Mouse (Mus musculus): ENCODE results near the gene Arhgap5. TPM values are rescaled to one million over a fixed set of nuclear protein-coding genes. Genes with fewer than 3 reads are reported as not detected.

The Arhgap5 gene
- polyA plus RNA-seq, 1 experiment = 25.6 TPM

DNA sequence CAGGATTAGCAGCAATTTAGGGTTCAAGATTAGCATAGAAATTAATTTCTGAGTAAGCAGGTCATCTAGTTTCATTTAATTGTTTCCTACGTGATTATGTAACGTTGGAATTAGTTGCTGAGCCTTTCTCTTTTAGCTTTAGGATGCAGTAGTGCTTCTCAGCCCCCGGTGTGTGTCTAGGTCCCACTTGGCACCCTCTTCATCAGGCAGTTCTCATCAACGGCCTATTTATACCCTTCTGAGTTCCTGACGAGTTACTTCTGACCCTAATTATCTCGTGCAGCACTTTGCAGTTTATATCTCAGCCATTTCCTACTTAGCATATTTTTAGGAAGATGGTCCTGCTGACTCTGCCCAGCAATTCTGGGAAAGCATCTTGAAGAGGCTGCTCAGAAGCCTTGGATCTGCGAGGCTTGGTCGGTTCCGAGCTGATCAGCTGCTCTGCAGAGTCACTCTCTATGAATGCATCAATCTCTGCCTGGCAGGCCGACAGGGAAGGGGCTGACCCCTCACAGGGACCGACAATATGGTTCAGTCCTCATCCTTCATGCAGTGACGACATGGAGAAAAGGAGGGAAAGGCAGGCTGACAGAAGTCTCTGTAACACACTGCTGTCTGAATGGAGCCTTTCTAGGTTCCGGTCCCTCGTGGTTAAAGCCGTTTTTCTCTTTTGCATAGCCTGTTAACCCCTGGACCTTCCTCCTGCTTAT is 15.4 kb upstream of the Arhgap5 start:
- no peak for DNase-seq (ENCODE audit: low read depth)
- TF ChIP-seq CTCF (IDR thresholded peaks at IDR 0.05; ENCODE audit: borderline replicate concordance, extremely low read depth, insufficient read depth, insufficient read length) (no peak), POLR2A (IDR thresholded peaks at IDR 0.05; ENCODE audit: borderline replicate concordance, extremely low read depth, insufficient read depth, insufficient read length, poor library complexity, severe bottlenecking) (no peak)

GRCm38 (mm10) chr12:52493281-52493681 is 10.5 kb upstream of the Arhgap5 start:
- TF ChIP-seq POLR2A (IDR thresholded peaks at IDR 0.05; ENCODE audit: borderline replicate concordance, extremely low read depth, insufficient read depth, insufficient read length, poor library complexity, severe bottlenecking) (no peak), CTCF (IDR thresholded peaks at IDR 0.05; ENCODE audit: borderline replicate concordance, extremely low read depth, insufficient read depth, insufficient read length) (no peak)
- no peak for DNase-seq (ENCODE audit: low read depth)

- TF ChIP-seq CTCF (IDR thresholded peaks at IDR 0.05; ENCODE audit: borderline replicate concordance, extremely low read depth, insufficient read depth, insufficient read length) (no peak), POLR2A (IDR thresholded peaks at IDR 0.05; ENCODE audit: borderline replicate concordance, extremely low read depth, insufficient read depth, insufficient read length, poor library complexity, severe bottlenecking) (no peak)
- DNase-seq (ENCODE audit: low read depth) = no peak
These were observed 6.6 kb upstream of the Arhgap5 start for GRCm38 (mm10) chr12:52497209-52497608.

DNA sequence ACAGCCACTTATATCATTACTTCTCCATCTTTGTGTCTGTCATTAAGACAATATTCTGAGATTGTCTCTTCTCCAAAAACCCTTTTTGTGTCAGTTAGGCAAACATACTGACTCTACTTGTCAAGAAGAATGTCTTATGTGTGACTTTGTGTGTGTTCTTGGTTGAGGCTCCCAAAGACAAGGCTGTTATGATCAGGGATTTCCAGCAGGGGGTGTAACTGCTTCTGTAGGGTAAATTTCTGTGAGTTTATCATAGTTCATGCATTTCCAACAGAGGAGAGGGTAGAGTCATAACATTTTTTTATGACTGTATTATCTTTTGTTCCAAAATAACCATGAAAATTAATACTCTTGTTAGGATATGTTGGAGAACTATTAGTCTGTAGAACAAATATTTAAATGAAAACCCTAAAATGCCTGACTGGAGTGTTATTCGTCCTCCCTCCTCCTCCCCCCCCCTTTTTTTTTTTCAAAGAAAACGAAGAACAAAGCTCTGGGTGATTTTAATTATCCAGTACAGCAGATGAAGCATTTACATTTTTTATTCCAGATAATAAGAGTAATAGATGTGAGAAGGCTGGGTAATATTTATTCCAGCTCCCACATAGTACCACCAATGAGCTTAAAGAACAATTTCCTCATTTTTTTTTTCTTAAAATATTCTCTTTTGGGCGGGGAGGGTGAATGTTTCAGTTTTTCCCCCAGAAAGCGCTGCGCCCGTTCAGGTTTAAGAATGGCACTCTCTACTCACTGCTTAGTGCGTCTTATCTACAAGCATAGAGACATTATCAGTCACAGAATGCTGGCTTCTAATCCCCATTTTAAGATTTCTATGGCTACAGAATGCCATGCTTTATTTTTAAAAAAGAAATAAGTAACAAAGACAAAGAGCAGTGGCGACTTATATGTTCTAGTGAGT is 2.6 kb upstream of the Arhgap5 start:
- no peak for TF ChIP-seq POLR2A (IDR thresholded peaks at IDR 0.05; ENCODE audit: borderline replicate concordance, extremely low read depth, insufficient read depth, insufficient read length, poor library complexity, severe bottlenecking)
- TF ChIP-seq CTCF (IDR thresholded peaks at IDR 0.05; ENCODE audit: borderline replicate concordance, extremely low read depth, insufficient read depth, insufficient read length) = peak; percentile 15; the same call in 1 of the 2 replicates
- DNase-seq (ENCODE audit: low read depth) = no peak

GRCm38 (mm10) chr12:52502161-52502560 is 1.6 kb upstream of the Arhgap5 start:
- DNase-seq (ENCODE audit: low read depth) = no peak
- TF ChIP-seq POLR2A (IDR thresholded peaks at IDR 0.05; ENCODE audit: borderline replicate concordance, extremely low read depth, insufficient read depth, insufficient read length, poor library complexity, severe bottlenecking) = no peak
- no peak for TF ChIP-seq CTCF (IDR thresholded peaks at IDR 0.05; ENCODE audit: borderline replicate concordance, extremely low read depth, insufficient read depth, insufficient read length)

GRCm38 (mm10) chr12:52503131-52503455 is 679 bp upstream of the Arhgap5 start:
- TF ChIP-seq POLR2A (IDR thresholded peaks at IDR 0.05; ENCODE audit: borderline replicate concordance, extremely low read depth, insufficient read depth, insufficient read length, poor library complexity, severe bottlenecking) (no peak), CTCF (IDR thresholded peaks at IDR 0.05; ENCODE audit: borderline replicate concordance, extremely low read depth, insufficient read depth, insufficient read length) (no peak)

DNA sequence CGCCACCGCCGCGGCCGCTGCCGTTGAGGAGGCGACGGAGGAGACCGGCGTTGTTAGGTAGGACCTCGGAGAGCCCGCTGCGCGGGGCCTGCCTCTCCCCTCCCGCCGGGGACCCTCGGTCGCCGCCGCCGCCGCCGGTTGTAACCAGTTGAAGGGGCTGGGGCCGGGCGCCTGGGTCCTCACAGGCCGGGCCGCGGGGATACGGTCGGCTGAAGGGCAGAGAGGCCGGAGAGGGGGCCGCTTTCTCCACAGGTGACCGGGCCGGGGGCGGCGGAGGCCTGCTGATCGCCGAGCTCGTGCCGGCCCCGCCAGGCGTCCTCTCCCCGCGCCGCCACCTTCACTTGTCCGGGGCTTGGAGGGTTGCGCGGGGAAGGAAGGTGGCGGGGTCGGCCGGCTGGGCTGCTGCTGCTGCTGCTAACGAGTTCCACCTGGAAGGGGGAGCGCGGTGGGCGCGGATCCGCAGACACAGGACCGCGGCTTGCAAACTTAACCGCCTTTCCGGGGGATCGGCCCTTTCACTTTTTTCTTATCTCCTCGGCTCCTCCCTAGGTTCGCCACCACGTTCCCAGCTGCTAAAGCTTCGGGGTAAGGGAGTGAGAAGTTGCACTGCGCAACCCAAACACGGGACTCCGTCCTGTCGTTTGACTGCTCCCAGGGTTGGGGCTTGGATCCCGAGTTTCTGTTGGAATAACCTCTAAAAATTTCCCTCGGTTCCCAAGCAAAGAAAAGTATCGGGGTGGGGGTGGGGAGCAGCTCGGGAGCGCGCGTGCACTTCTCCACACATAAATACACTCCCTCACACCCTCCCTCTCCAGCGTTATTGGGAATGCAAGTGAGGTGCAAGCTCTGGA is 784 bp downstream of the Arhgap5 start:
- TF ChIP-seq POLR2A (IDR thresholded peaks at IDR 0.05; ENCODE audit: borderline replicate concordance, extremely low read depth, insufficient read depth, insufficient read length, poor library complexity, severe bottlenecking) (0 out of 2 replicates have a peak, but pooled peaks have one; percentile 9), CTCF (IDR thresholded peaks at IDR 0.05; ENCODE audit: borderline replicate concordance, extremely low read depth, insufficient read depth, insufficient read length) (no peak)
- peak; percentile 78 for DNase-seq (ENCODE audit: low read depth)

More at GRCm38 (mm10) chr12:52503131-52503455, 679 bp upstream of the Arhgap5 start:
- DNase-seq (ENCODE audit: low read depth) = no peak

DNA sequence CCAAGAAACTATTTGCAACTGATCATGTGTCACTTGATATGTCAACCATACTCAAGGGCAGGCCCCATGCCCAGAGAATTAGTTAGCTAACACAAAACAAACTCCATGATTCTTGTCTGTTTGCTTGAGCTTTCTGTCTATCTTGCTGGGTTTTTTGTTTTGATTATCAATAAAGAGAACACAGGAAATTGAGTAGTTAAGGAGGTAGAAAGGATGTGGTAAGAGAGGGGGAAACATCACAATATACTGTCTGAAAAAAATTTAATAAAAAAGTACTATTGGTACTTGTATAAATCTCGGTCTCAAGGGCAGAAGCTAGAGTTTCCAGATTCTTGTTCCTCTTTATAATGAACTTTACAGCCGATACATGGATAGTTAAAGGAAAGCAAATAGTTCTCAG is 20.9 kb downstream of the Arhgap5 start:
- DNase-seq (ENCODE audit: low read depth) = no peak
- TF ChIP-seq POLR2A (IDR thresholded peaks at IDR 0.05; ENCODE audit: borderline replicate concordance, extremely low read depth, insufficient read depth, insufficient read length, poor library complexity, severe bottlenecking) (no peak), CTCF (IDR thresholded peaks at IDR 0.05; ENCODE audit: borderline replicate concordance, extremely low read depth, insufficient read depth, insufficient read length) (no peak)

DNA sequence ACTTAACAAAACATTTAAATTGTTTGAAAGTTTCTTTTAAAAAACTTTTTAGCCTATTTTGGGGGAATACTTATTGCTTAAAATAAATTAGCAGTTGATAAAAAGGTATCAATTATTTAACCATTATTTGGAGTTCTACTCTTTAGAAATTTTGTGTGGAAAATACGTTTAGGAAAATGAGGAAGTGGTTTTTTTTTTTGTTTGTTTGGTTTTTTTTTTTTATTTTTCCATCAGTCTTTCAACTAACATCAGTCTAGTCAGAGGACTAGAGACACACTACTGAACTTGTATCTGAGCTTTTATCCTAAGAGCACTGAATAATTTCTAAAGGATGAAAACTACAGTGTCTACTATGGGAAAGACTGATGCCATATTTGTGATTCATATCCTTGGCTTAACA is 21.7 kb downstream of the Arhgap5 start:
- DNase-seq (ENCODE audit: low read depth) = no peak
- TF ChIP-seq CTCF (IDR thresholded peaks at IDR 0.05; ENCODE audit: borderline replicate concordance, extremely low read depth, insufficient read depth, insufficient read length) = no peak
- TF ChIP-seq POLR2A (IDR thresholded peaks at IDR 0.05; ENCODE audit: borderline replicate concordance, extremely low read depth, insufficient read depth, insufficient read length, poor library complexity, severe bottlenecking) = no peak

GRCm38 (mm10) chr12:52529740-52530139 is 26.0 kb downstream of the Arhgap5 start:
- TF ChIP-seq CTCF (IDR thresholded peaks at IDR 0.05; ENCODE audit: borderline replicate concordance, extremely low read depth, insufficient read depth, insufficient read length) (no peak), POLR2A (IDR thresholded peaks at IDR 0.05; ENCODE audit: borderline replicate concordance, extremely low read depth, insufficient read depth, insufficient read length, poor library complexity, severe bottlenecking) (no peak)
- no peak for DNase-seq (ENCODE audit: low read depth)

DNA sequence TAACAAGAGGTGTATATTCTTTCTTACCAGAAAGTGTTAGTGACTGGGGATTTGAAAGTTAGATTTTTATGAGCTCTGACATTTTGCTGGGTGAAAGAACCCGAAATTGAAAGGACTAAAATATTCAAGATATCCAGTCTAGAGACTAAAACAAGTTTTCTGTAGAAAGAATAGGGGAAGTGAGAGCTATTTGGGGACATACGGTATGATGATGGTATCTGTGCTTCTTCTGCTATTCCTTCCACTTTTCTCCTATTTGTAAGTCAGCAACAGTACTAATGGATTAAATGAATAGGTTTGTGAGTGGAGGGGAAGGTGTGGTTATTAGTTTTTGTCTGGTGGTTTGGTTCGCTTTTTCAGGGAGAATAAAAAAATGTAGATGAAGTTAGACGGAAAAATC is 37.5 kb downstream of the Arhgap5 start:
- TF ChIP-seq CTCF (IDR thresholded peaks at IDR 0.05; ENCODE audit: borderline replicate concordance, extremely low read depth, insufficient read depth, insufficient read length) (no peak), POLR2A (IDR thresholded peaks at IDR 0.05; ENCODE audit: borderline replicate concordance, extremely low read depth, insufficient read depth, insufficient read length, poor library complexity, severe bottlenecking) (no peak)
- no peak for DNase-seq (ENCODE audit: low read depth)
